Mouse (Mus musculus): Measurements from ENCODE around the gene Tpst1. TPM values are rescaled to one million over a fixed set of nuclear protein-coding genes. Genes with fewer than 3 reads are reported as not detected.

The Tpst1 gene
- polyA plus RNA-seq, 1 experiment: 9.4 TPM

GRCm38 (mm10) chr5:130065579-130065978, 7.5 kb upstream of the Tpst1 start:
- no peak for TF ChIP-seq REST (IDR thresholded peaks at IDR 0.05; ENCODE audit: insufficient read depth, insufficient read length)
- TF ChIP-seq CEBPB (IDR thresholded peaks at IDR 0.05; ENCODE audit: insufficient read depth, poor library complexity, severe bottlenecking): no peak
- no peak for TF ChIP-seq POLR2A (IDR thresholded peaks at IDR 0.05; ENCODE audit: insufficient read length, low read depth)
- TF ChIP-seq USF1 (IDR thresholded peaks at IDR 0.05; ENCODE audit: low read depth): no peak
- no peak for TF ChIP-seq E2F4 (IDR thresholded peaks at IDR 0.05; ENCODE audit: insufficient read depth)
- TF ChIP-seq TCF3 (IDR thresholded peaks at IDR 0.05; ENCODE audit: insufficient read length, low read depth): no peak
- no peak for TF ChIP-seq MAX (IDR thresholded peaks at IDR 0.05; ENCODE audit: low read depth)
- no peak for TF ChIP-seq MYOD1 (IDR thresholded peaks at IDR 0.05; ENCODE audit: control insufficient read depth in 1 of 3, insufficient read length in 2 of 3, low read depth in 2 of 3)
- TF ChIP-seq POLR2AphosphoS2 (IDR thresholded peaks at IDR 0.05; ENCODE audit: insufficient read length, low read depth): no peak
- TF ChIP-seq TCF12 (IDR thresholded peaks at IDR 0.05; ENCODE audit: insufficient read depth, poor library complexity, severe bottlenecking): no peak
- no peak for TF ChIP-seq SRF (IDR thresholded peaks at IDR 0.05; ENCODE audit: control insufficient read depth, insufficient read length, low read depth)
- TF ChIP-seq MYOG (IDR thresholded peaks at IDR 0.05; ENCODE audit: control insufficient read depth in 1 of 3, insufficient read depth in 1 of 3, insufficient read length in 2 of 3, low read depth in 2 of 3): no peak
- H3K27me3 ChIP-seq (ENCODE audit: control insufficient read depth, insufficient read depth, insufficient read length): no peaks in the 10 kb centered on the region
- no peak overlapping the region for H3ac ChIP-seq (ENCODE audit: control insufficient read depth, insufficient read length)
- H3K4me2 ChIP-seq (ENCODE audit: low read depth): no peak overlapping the region
- no peak overlapping the region for H3K4me3 ChIP-seq
- no peaks in the 10 kb centered on the region for H3K36me3 ChIP-seq (ENCODE audit: control insufficient read depth, insufficient read depth)
- no peaks in the 10 kb centered on the region for H3K79me2 ChIP-seq (ENCODE audit: control insufficient read depth, insufficient read depth)

- TF ChIP-seq USF1 (IDR thresholded peaks at IDR 0.05; ENCODE audit: low read depth) (no peak), CEBPB (IDR thresholded peaks at IDR 0.05; ENCODE audit: insufficient read depth, poor library complexity, severe bottlenecking) (no peak), TCF3 (IDR thresholded peaks at IDR 0.05; ENCODE audit: insufficient read length, low read depth) (no peak), SRF (IDR thresholded peaks at IDR 0.05; ENCODE audit: control insufficient read depth, insufficient read length, low read depth) (no peak), POLR2A (IDR thresholded peaks at IDR 0.05; ENCODE audit: insufficient read length, low read depth) (no peak), E2F4 (IDR thresholded peaks at IDR 0.05; ENCODE audit: insufficient read depth) (no peak), TCF12 (IDR thresholded peaks at IDR 0.05; ENCODE audit: insufficient read depth, poor library complexity, severe bottlenecking) (no peak), MAX (IDR thresholded peaks at IDR 0.05; ENCODE audit: low read depth) (no peak), POLR2AphosphoS2 (IDR thresholded peaks at IDR 0.05; ENCODE audit: insufficient read length, low read depth) (no peak), MYOG (IDR thresholded peaks at IDR 0.05; ENCODE audit: control insufficient read depth in 1 of 3, insufficient read depth in 1 of 3, insufficient read length in 2 of 3, low read depth in 2 of 3) (no peak)
Measured at GRCm38 (mm10) chr5:130067841-130068264, 5.3 kb upstream of the Tpst1 start.

GRCm38 (mm10) chr5:130074491-130074890, 1.4 kb downstream of the Tpst1 start:
- no peaks in the 10 kb centered on the region for H3K27me3 ChIP-seq (ENCODE audit: control insufficient read depth, insufficient read depth, insufficient read length)
- no peaks in the 10 kb centered on the region for H3K36me3 ChIP-seq (ENCODE audit: control insufficient read depth, insufficient read depth)
- H3ac ChIP-seq (ENCODE audit: control insufficient read depth, insufficient read length): no peak overlapping the region
- H3K4me2 ChIP-seq (ENCODE audit: low read depth): no peak overlapping the region
- H3K79me2 ChIP-seq (ENCODE audit: control insufficient read depth, insufficient read depth): no peaks in the 10 kb centered on the region
- H3K4me3 ChIP-seq: no peak overlapping the region
- TF ChIP-seq USF1 (IDR thresholded peaks at IDR 0.05; ENCODE audit: low read depth): no peak
- no peak for TF ChIP-seq E2F4 (IDR thresholded peaks at IDR 0.05; ENCODE audit: insufficient read depth)
- TF ChIP-seq POLR2AphosphoS2 (IDR thresholded peaks at IDR 0.05; ENCODE audit: insufficient read length, low read depth): no peak
- no peak for TF ChIP-seq SRF (IDR thresholded peaks at IDR 0.05; ENCODE audit: control insufficient read depth, insufficient read length, low read depth)
- TF ChIP-seq REST (IDR thresholded peaks at IDR 0.05; ENCODE audit: insufficient read depth, insufficient read length): no peak
- TF ChIP-seq TCF12 (IDR thresholded peaks at IDR 0.05; ENCODE audit: insufficient read depth, poor library complexity, severe bottlenecking): no peak
- no peak for TF ChIP-seq MAX (IDR thresholded peaks at IDR 0.05; ENCODE audit: low read depth)

More at GRCm38 (mm10) chr5:130067841-130068264, 5.3 kb upstream of the Tpst1 start:
- no peaks in the 10 kb centered on the region for H3K36me3 ChIP-seq (ENCODE audit: control insufficient read depth, insufficient read depth)
- no peak overlapping the region for H3K4me2 ChIP-seq (ENCODE audit: low read depth)
- H3K27me3 ChIP-seq (ENCODE audit: control insufficient read depth, insufficient read depth, insufficient read length): no peaks in the 10 kb centered on the region
- H3K79me2 ChIP-seq (ENCODE audit: control insufficient read depth, insufficient read depth): no peaks in the 10 kb centered on the region
- H3K4me3 ChIP-seq: no peak overlapping the region
- no peak overlapping the region for H3ac ChIP-seq (ENCODE audit: control insufficient read depth, insufficient read length)

- no peaks in the 10 kb centered on the region for H3K27me3 ChIP-seq (ENCODE audit: control insufficient read depth, insufficient read depth, insufficient read length)
- no peaks in the 10 kb centered on the region for H3K36me3 ChIP-seq (ENCODE audit: control insufficient read depth, insufficient read depth)
- TF ChIP-seq SRF (IDR thresholded peaks at IDR 0.05; ENCODE audit: control insufficient read depth, insufficient read length, low read depth) (no peak), POLR2A (IDR thresholded peaks at IDR 0.05; ENCODE audit: insufficient read length, low read depth) (no peak), MYOG (IDR thresholded peaks at IDR 0.05; ENCODE audit: control insufficient read depth in 1 of 3, insufficient read depth in 1 of 3, insufficient read length in 2 of 3, low read depth in 2 of 3) (no peak), TCF3 (IDR thresholded peaks at IDR 0.05; ENCODE audit: insufficient read length, low read depth) (no peak), E2F4 (IDR thresholded peaks at IDR 0.05; ENCODE audit: insufficient read depth) (no peak), REST (IDR thresholded peaks at IDR 0.05; ENCODE audit: insufficient read depth, insufficient read length) (no peak), CEBPB (IDR thresholded peaks at IDR 0.05; ENCODE audit: insufficient read depth, poor library complexity, severe bottlenecking) (no peak)
- no peak overlapping the region for H3ac ChIP-seq (ENCODE audit: control insufficient read depth, insufficient read length)
- H3K79me2 ChIP-seq (ENCODE audit: control insufficient read depth, insufficient read depth): no peaks in the 10 kb centered on the region
- H3K4me2 ChIP-seq (ENCODE audit: low read depth): no peak overlapping the region
- H3K4me3 ChIP-seq: no peak overlapping the region
Measured at GRCm38 (mm10) chr5:130076396-130076795, 3.3 kb downstream of the Tpst1 start.

GRCm38 (mm10) chr5:130078096-130078833, 5.1 kb downstream of the Tpst1 start:
- H3K27me3 ChIP-seq (ENCODE audit: control insufficient read depth, insufficient read depth, insufficient read length): no peaks in the 10 kb centered on the region
- H3ac ChIP-seq (ENCODE audit: control insufficient read depth, insufficient read length): no peak overlapping the region
- H3K4me3 ChIP-seq: peak overlapping the region; percentile 35
- no peak for TF ChIP-seq TCF12 (IDR thresholded peaks at IDR 0.05; ENCODE audit: insufficient read depth, poor library complexity, severe bottlenecking)
- H3K36me3 ChIP-seq (ENCODE audit: control insufficient read depth, insufficient read depth): no peaks in the 10 kb centered on the region
- no peaks in the 10 kb centered on the region for H3K79me2 ChIP-seq (ENCODE audit: control insufficient read depth, insufficient read depth)
- H3K4me2 ChIP-seq (ENCODE audit: low read depth): peak overlapping the region; percentile 91
